In the genomic region with DNA sequence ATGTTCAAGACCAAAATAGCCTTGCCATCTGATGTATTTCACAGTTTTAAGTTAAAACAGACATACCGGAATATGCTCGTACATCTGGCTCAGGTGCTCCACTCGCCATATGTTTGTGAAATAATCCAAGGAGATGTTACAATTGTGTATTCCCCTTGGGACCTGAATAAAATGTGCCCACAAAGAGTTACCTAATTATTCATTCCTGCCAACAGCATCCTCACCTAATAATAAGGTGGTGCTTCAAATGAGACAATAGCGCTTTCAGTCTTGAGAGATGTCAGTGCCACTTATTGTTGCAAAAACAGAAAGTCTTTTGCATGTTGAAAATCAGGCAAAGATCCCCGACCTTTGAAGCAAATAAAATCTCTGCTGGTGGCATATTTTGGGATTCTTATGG, we compare ENCODE assay signal across 20 mouse cellular contexts. TPM values are rescaled to one million over a fixed set of nuclear protein-coding genes. Genes with fewer than 3 reads are reported as not detected.
DNase-seq lines count a peak whose midpoint lies in the region.
"Had no signal": no experiment of that assay in that cellular context is flagged by ENCODE, and none has a peak within 500 bp of the region (broad histone marks: within the 10 kb centered on the region; RNA-seq: fewer than 3 reads in every experiment).

No protein-coding gene starts in this region.

- no peaks in the 10 kb centered on the region for H3K9me3 ChIP-seq in heart, embryonic 10.5 days

- DNase-seq in heart, adult 11 months: peak; percentile 11
- no peak for DNase-seq in heart, embryonic 10.5 days (ENCODE audit: low spot score)
- DNase-seq in brain, adult 2 months (ENCODE audit: low read depth, low spot score): peak; percentile 7
- peak; percentile 68 for DNase-seq in fat pad, adult 2 months (ENCODE audit: extremely low read depth, low read depth, low spot score)
- peak; percentile 63 for DNase-seq in gonadal fat pad, adult 2 months (ENCODE audit: low read depth)
- DNase-seq in gastrocnemius, postnatal 36 days: no peak
- no peak for DNase-seq in cerebellum, adult 8-10 months
- DNase-seq in thymus, postnatal 4 days: no peak
- DNase-seq: adrenal gland, adult 2 months; adrenal gland, adult 8-10 months; adrenal gland, postnatal 10 days; adrenal gland, postnatal 14 days; adrenal gland, postnatal 25 days; adrenal gland, postnatal 36 days; B cell, adult 2 months; cerebellum, adult 11 months; cerebellum, adult 11-12 months; cerebellum, adult 18-20 months had no signal

- H3K27ac ChIP-seq in heart, embryonic 10.5 days: no peak overlapping the region

- intact Hi-C loops in gastrocnemius, postnatal 36 days (cut with DNase I): no loop called here

- no peak overlapping the region for H3K4me3 ChIP-seq in heart, embryonic 10.5 days

- no peaks in the 10 kb centered on the region for H3K36me3 ChIP-seq in heart, embryonic 10.5 days
- H3K36me3 ChIP-seq: G1E had no signal

- H3K27me3 ChIP-seq in heart, embryonic 10.5 days (ENCODE audit: insufficient read depth, poor library complexity, severe bottlenecking): no peaks in the 10 kb centered on the region
- H3K27me3 ChIP-seq: CH12.LX had no signal

- WGBS in heart, embryonic 10.5 days: 87% methylated on average over 5 of the region's 5 CpGs

- 0 out of 2 replicates have a peak, but pooled peaks cover 4% of the 10 kb centered on the region for H3K4me1 ChIP-seq in heart, embryonic 10.5 days

RNA-seq across cellular contexts. Expression of a gene that starts 36.6 kb away (rescaled TPM):
- polyA plus RNA-seq in heart, embryonic 10.5 days (2016; fragmentation: Nextera tagmentation; extraction: Ambion mirVana): 22.8 and 26.2 TPM in 2 replicates
- 37.1 and 40.2 TPM in 2 replicates for polyA plus RNA-seq in gonadal fat pad, adult 2 months (2012; rRNA removed)
- total RNA-seq in gastrocnemius, postnatal 36 days (2021): 10 to 100 TPM; 35.5 to 43.8 TPM

Comparison
In these comparisons a context has a peak if more than half of its experiments do, and no peak if none do; other contexts are left out.
1. DNase-seq: peak in heart, adult 11 months (single experiment), brain, adult 2 months (single experiment), fat pad, adult 2 months (single experiment) and gonadal fat pad, adult 2 months (single experiment); none in heart, embryonic 10.5 days (single experiment), gastrocnemius, postnatal 36 days (0 of 2), cerebellum, adult 8-10 months (single experiment) and thymus, postnatal 4 days (single experiment).